Mouse (Mus musculus): ENCODE measurements around the gene Slc4a7. TPM values are rescaled to one million over a fixed set of nuclear protein-coding genes. Genes with fewer than 3 reads are reported as not detected.

Slc4a7 gene
- 2.9 and 3.1 TPM in 2 replicates for polyA plus RNA-seq (2015; fragmentation: Nextera tagmentation; extraction: Ambion mirVana)

- no peaks in the 10 kb centered on the region for H3K36me3 ChIP-seq (ENCODE audit: control insufficient read depth, insufficient read depth)
- H3K9me3 ChIP-seq (replicated peaks; ENCODE audit: control insufficient read depth, low read length), result no peaks in the 10 kb centered on the region
- 43% methylated on average over 5 of the region's 5 CpGs for WGBS (ENCODE audit: insufficient replicate concordance)
- H3K4me3 ChIP-seq (ENCODE audit: low read depth, low read length), result peak within 1 kb of the TSS; percentile 79
- peak within 1 kb of the TSS; percentile 80 for H3K9ac ChIP-seq (ENCODE audit: low read depth, low read length)
- H3K4me1 ChIP-seq (ENCODE audit: control insufficient read depth, low read depth, low read length), result peaks cover 9% of the 10 kb centered on the region
- H3K4me2 ChIP-seq (ENCODE audit: low read depth, low read length), result peak within 1 kb of the TSS; percentile 93
- peak within 1 kb of the TSS; percentile 77 for H3K27ac ChIP-seq (ENCODE audit: low read length)
- ATAC-seq (ENCODE audit: low read depth), result no peak
- H3K27me3 ChIP-seq (ENCODE audit: control insufficient read depth, insufficient read depth, low read depth, low read length), result no peaks in the 10 kb centered on the region
These were observed at the start of gene Slc4a7 for GRCm38 (mm10) chr14:14701710-14702329. Gene Slc4a7 (plus strand): TSS chr14:14702279.

GRCm38 (mm10) chr14:14670597-14670996, 31.5 kb upstream of the Slc4a7 start:
- no peak overlapping the region for H3K4me2 ChIP-seq (ENCODE audit: low read depth, low read length)
- no peak for ATAC-seq (ENCODE audit: low read depth)
- no peak overlapping the region for H3K9ac ChIP-seq (ENCODE audit: low read depth, low read length)
- H3K9me3 ChIP-seq (replicated peaks; ENCODE audit: control insufficient read depth, low read length), result no peaks in the 10 kb centered on the region
- 58% methylated on average over 1 of the region's 1 CpGs for WGBS (ENCODE audit: insufficient replicate concordance)
- no peak overlapping the region for H3K4me3 ChIP-seq (ENCODE audit: low read depth, low read length)
- no peaks in the 10 kb centered on the region for H3K27me3 ChIP-seq (ENCODE audit: control insufficient read depth, insufficient read depth, low read depth, low read length)
- H3K27ac ChIP-seq (ENCODE audit: low read length), result no peak overlapping the region
- H3K4me1 ChIP-seq (ENCODE audit: control insufficient read depth, low read depth, low read length), result no peaks in the 10 kb centered on the region
- no peaks in the 10 kb centered on the region for H3K36me3 ChIP-seq (ENCODE audit: control insufficient read depth, insufficient read depth)

DNA sequence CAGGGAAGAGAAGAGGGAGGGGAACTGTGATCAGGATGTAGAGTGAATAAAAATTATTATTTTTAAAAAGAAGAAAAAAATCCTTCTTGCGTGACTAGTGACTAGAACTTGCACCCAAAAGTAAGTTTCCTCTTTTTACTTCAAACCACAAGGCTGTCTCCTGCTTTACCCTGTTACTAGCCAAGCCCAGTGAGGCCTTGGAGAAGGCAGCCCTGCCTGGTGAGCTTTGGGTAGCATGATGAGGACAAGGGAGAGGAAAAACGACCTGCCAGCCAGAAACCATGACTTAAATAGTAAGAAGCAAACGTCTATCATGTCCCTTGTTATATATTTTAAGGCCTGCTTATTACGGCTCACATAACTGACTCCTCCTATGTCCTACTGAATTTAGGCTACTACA, 20.5 kb upstream of the Slc4a7 start:
- Histone ChIP-seq H3K4me3 (ENCODE audit: low read depth, low read length) (no peak overlapping the region), H3K9ac (ENCODE audit: low read depth, low read length) (no peak overlapping the region), H3K27me3 (ENCODE audit: control insufficient read depth, insufficient read depth, low read depth, low read length) (no peaks in the 10 kb centered on the region), H3K36me3 (ENCODE audit: control insufficient read depth, insufficient read depth) (no peaks in the 10 kb centered on the region), H3K9me3 (replicated peaks; ENCODE audit: control insufficient read depth, low read length) (no peaks in the 10 kb centered on the region), H3K4me2 (ENCODE audit: low read depth, low read length) (no peak overlapping the region), H3K27ac (ENCODE audit: low read length) (no peak overlapping the region), H3K4me1 (ENCODE audit: control insufficient read depth, low read depth, low read length) (no peaks in the 10 kb centered on the region)
- 39% methylated on average over 4 of the region's 4 CpGs for WGBS (ENCODE audit: insufficient replicate concordance)
- ATAC-seq (ENCODE audit: low read depth), result no peak

DNA sequence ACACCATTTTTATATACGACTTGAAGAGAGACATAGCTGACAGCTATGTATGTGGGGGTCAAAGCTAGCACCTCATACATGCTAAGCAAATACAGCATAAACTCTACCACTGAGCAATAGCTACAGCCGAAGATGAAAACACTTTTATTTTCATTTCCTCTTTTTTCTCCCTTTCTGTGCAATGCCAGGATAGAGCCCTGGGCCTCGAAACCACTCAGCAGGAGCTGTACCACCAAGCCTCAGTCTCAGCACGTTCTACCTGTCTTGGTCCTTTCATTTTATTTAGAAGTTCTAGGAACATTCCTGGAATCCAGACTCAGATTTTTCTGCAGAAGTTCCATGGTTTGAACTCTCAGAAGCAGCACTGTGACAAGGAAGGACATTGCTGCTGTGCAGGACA, 17.3 kb upstream of the Slc4a7 start:
- no peak overlapping the region for H3K4me3 ChIP-seq (ENCODE audit: low read depth, low read length)
- H3K27me3 ChIP-seq (ENCODE audit: control insufficient read depth, insufficient read depth, low read depth, low read length), result no peaks in the 10 kb centered on the region
- H3K27ac ChIP-seq (ENCODE audit: low read length), result no peak overlapping the region
- ATAC-seq (ENCODE audit: low read depth), result no peak
- no peaks in the 10 kb centered on the region for H3K36me3 ChIP-seq (ENCODE audit: control insufficient read depth, insufficient read depth)
- H3K9me3 ChIP-seq (replicated peaks; ENCODE audit: control insufficient read depth, low read length), result no peaks in the 10 kb centered on the region
- H3K4me2 ChIP-seq (ENCODE audit: low read depth, low read length), result no peak overlapping the region
- no peak overlapping the region for H3K9ac ChIP-seq (ENCODE audit: low read depth, low read length)
- WGBS (ENCODE audit: insufficient replicate concordance), result 29% methylated on average over 4 of the region's 4 CpGs
- H3K4me1 ChIP-seq (ENCODE audit: control insufficient read depth, low read depth, low read length), result no peaks in the 10 kb centered on the region

DNA sequence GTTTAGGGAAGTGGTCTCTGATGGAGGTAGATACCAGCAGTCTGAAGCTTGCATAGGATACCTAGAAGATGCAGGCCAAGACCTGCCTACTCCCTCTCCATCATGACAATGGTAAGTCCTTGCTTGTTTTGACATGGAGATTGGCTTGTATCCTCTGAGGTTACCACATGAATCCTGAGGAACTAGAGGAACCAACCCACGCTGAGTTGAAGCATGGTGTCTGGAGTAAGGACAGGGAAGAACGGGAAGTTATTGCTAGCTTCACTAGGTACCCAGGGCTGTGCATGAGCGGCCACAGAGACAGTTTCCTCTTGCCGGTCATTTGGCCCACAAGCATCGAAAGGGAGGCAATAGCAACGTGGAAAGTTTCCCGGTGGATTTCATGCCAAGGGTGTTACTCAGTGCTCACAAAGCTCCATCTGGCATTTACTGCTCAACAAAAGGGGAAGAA, 16.0 kb upstream of the Slc4a7 start:
- no peaks in the 10 kb centered on the region for H3K36me3 ChIP-seq (ENCODE audit: control insufficient read depth, insufficient read depth)
- H3K27me3 ChIP-seq (ENCODE audit: control insufficient read depth, insufficient read depth, low read depth, low read length), result no peaks in the 10 kb centered on the region
- ATAC-seq (ENCODE audit: low read depth), result no peak
- H3K9me3 ChIP-seq (replicated peaks; ENCODE audit: control insufficient read depth, low read length), result no peaks in the 10 kb centered on the region
- no peak overlapping the region for H3K4me3 ChIP-seq (ENCODE audit: low read depth, low read length)
- WGBS (ENCODE audit: insufficient replicate concordance), result 40% methylated on average over 7 of the region's 7 CpGs
- H3K27ac ChIP-seq (ENCODE audit: low read length), result no peak overlapping the region
- no peaks in the 10 kb centered on the region for H3K4me1 ChIP-seq (ENCODE audit: control insufficient read depth, low read depth, low read length)
- H3K4me2 ChIP-seq (ENCODE audit: low read depth, low read length), result no peak overlapping the region
- no peak overlapping the region for H3K9ac ChIP-seq (ENCODE audit: low read depth, low read length)

DNA sequence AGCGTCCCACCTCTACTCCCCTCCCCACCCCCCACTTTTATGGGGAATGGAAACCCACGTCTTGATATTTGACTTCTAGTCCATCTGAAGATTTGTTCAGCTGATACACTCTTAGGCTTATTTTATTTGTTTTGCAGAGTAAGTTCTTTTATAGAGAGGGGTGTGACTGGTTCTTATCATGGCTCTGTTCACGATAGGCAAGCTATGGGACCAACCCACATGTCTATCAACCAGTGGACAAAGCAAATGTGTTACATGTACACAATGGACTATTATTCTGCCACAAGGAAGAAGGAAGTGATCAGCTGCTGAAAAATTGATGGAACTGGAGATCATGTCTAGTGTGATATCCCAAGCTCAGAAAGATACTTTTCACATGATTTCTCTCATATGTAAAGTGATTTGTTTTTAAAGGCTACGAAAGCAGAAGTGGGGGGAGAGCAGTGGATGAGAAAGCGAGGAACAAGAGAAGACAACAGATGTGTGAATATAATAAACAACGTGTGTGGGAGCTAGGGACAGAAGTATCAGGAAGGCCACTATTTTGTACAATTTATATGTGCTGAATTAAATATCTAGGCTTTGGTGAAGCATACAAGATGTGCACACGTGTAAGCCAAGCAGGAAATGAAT, 14.7 kb upstream of the Slc4a7 start:
- Histone ChIP-seq H3K4me1 (ENCODE audit: control insufficient read depth, low read depth, low read length) (no peaks in the 10 kb centered on the region), H3K9me3 (replicated peaks; ENCODE audit: control insufficient read depth, low read length) (no peaks in the 10 kb centered on the region), H3K27ac (ENCODE audit: low read length) (no peak overlapping the region), H3K36me3 (ENCODE audit: control insufficient read depth, insufficient read depth) (no peaks in the 10 kb centered on the region), H3K27me3 (ENCODE audit: control insufficient read depth, insufficient read depth, low read depth, low read length) (no peaks in the 10 kb centered on the region), H3K4me3 (ENCODE audit: low read depth, low read length) (no peak overlapping the region), H3K9ac (ENCODE audit: low read depth, low read length) (no peak overlapping the region), H3K4me2 (ENCODE audit: low read depth, low read length) (no peak overlapping the region)
- 44% methylated on average over 7 of the region's 7 CpGs for WGBS (ENCODE audit: insufficient replicate concordance)
- no peak for ATAC-seq (ENCODE audit: low read depth)

- WGBS (ENCODE audit: insufficient replicate concordance), result under 1% methylated on average over 61 of the region's 85 CpGs
- Histone ChIP-seq H3K4me2 (ENCODE audit: low read depth, low read length) (peak overlapping the region; percentile 93), H3K36me3 (ENCODE audit: control insufficient read depth, insufficient read depth) (no peaks in the 10 kb centered on the region), H3K4me3 (ENCODE audit: low read depth, low read length) (peak overlapping the region; percentile 79), H3K4me1 (ENCODE audit: control insufficient read depth, low read depth, low read length) (peaks cover 9% of the 10 kb centered on the region), H3K9me3 (replicated peaks; ENCODE audit: control insufficient read depth, low read length) (no peaks in the 10 kb centered on the region), H3K9ac (ENCODE audit: low read depth, low read length) (peak overlapping the region; percentile 80), H3K27me3 (ENCODE audit: control insufficient read depth, insufficient read depth, low read depth, low read length) (no peaks in the 10 kb centered on the region), H3K27ac (ENCODE audit: low read length) (peak overlapping the region; percentile 77)
- ATAC-seq (ENCODE audit: low read depth), result peak; percentile 97
These were observed 593 bp downstream of the Slc4a7 start for GRCm38 (mm10) chr14:14702399-14703345.

- H3K9me3 ChIP-seq (replicated peaks; ENCODE audit: control insufficient read depth, low read length), result no peaks in the 10 kb centered on the region
- H3K4me2 ChIP-seq (ENCODE audit: low read depth, low read length), result peak overlapping the region; percentile 93
- peak overlapping the region; percentile 80 for H3K9ac ChIP-seq (ENCODE audit: low read depth, low read length)
- WGBS (ENCODE audit: insufficient replicate concordance), result under 1% methylated on average over 49 of the region's 60 CpGs
- H3K27me3 ChIP-seq (ENCODE audit: control insufficient read depth, insufficient read depth, low read depth, low read length), result no peaks in the 10 kb centered on the region
- H3K4me3 ChIP-seq (ENCODE audit: low read depth, low read length), result peak overlapping the region; percentile 79
- ATAC-seq (ENCODE audit: low read depth), result peak; percentile 30
- H3K27ac ChIP-seq (ENCODE audit: low read length), result peak overlapping the region; percentile 77
- peaks cover 9% of the 10 kb centered on the region for H3K4me1 ChIP-seq (ENCODE audit: control insufficient read depth, low read depth, low read length)
- H3K36me3 ChIP-seq (ENCODE audit: control insufficient read depth, insufficient read depth), result no peaks in the 10 kb centered on the region
These were observed 1.3 kb downstream of the Slc4a7 start for GRCm38 (mm10) chr14:14703346-14703871.
